Mouse (Mus musculus): ENCODE data around the gene Gsto2.

DNA sequence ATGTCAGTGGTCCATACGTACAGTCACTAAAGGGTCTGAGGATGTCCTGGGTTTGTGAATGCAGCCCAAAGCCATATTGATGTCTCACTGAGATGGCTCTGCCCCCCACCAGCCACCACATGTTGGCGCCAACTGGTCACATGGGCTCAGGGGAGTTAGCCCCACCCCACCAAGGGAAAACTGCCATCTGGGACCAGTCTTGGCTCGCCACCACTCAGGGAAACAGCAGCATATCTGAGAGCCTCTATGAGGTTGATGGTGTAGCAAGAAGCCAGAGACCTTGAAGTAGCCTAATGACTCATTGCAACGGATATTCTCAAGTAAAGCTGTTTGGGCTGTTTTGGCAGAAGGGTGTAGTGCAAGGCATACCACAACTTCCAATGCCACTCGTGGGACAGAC lies 41.3 kb upstream of the Gsto2 start:
- TF ChIP-seq GATA1 (IDR thresholded peaks at IDR 0.05; ENCODE audit: low read length), result no peak
- no peak for TF ChIP-seq TAL1 (IDR thresholded peaks at IDR 0.05; ENCODE audit: low read length)

All from erythroblast, embryonic 14.5 days (primary cell).